Mouse (Mus musculus) v-Abl transformed pro-B cells (cell line): ENCODE results near the gene 1110051M20Rik.

Experiments
- in situ Hi-C, 2 experiments: fragments of 400-800 bp; cut with MboI; formaldehyde crosslinking; loops; one replicate each; pipeline ENCODE4 v1.15.1; 2025; ENCODE audit not compliant: unreplicated experiment in 2 of 2

Gene 1110051M20Rik

GRCm38 (mm10) chr2:91278749-91279371, 165.6 kb downstream of the 1110051M20Rik start:
- in situ Hi-C loops = loop anchor here in 1 of 2 experiments (25.0 kb wide), 1 partner anchor 633 kb away; no protein-coding TSS in a partner anchor

DNA sequence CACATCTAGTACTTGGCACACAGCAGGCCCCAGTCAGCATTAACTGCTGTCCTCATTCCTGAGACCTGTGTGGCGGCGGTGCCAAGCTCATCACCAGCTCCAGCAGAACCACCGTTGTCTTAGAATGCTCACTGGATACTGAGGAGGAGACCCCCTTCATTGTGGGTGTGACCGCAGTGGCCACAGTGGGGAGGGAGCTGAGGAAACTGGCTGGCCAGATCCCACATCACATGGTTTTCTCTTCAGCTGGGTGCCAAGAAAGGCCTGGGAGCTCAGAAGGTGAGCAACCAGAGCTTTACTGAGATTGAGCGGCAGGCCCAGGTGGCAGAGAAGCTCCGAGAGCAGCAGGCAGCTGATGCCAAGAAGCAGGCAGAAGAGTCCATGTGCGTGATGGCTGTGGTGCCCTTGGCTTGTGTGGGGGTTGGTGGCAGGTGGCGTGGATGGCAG, 174.8 kb downstream of the 1110051M20Rik start:
- in situ Hi-C loops = no loop called here

GRCm38 (mm10) chr2:91268706-91269105, 175.8 kb downstream of the 1110051M20Rik start:
- in situ Hi-C loops = no loop called here

DNA sequence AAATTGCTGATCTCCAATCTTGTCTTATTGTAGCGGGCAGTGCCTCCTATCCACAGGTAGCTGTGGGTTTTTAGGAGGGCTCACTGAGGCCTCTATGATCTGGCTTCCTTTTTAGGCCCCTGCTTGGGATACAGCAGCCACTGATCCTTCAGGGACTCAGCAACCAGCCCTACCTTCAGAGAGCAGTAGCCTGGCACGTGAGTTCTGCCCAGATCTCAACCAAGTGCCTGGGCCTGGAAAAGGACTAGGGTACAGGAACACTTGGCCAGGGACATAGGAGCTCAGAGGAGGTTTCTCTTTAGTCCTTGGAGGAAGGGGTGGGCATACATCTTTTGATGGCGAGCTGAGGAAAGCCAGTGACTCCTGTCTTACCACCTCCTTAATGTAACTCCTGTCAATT, 176.5 kb downstream of the 1110051M20Rik start:
- in situ Hi-C loops = no loop called here

- in situ Hi-C loops = no loop called here
Observed at GRCm38 (mm10) chr2:91264711-91265681, 179.5 kb downstream of the 1110051M20Rik start, which contains the start of gene Arfgap2. Gene Arfgap2 (plus strand): TSS chr2:91264974.

GRCm38 (mm10) chr2:91263692-91264660, 180.5 kb downstream of the 1110051M20Rik start:
- in situ Hi-C loops = no loop called here

DNA sequence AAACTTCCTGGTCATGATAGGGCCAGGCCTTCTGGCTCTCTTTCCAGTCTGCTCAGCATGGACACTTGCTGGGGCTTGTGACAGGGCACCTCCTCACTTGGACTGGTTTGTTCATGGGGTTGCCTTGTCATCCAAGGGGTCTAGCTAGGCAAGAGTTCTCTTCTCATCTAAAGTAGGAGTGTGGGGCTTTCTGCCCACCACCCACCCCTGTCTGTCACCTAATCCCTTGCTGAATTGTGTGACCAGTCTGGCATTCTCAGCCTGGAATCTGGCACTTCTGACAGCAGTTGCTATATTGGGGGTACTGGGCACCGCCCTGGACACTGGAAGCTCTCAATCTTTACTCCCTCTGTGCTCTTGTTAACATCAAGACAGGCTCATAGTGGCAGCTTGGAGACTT, 185.0 kb downstream of the 1110051M20Rik start:
- in situ Hi-C loops = no loop called here

- in situ Hi-C loops = no loop called here
Observed at GRCm38 (mm10) chr2:91258830-91259229, 185.7 kb downstream of the 1110051M20Rik start.

DNA sequence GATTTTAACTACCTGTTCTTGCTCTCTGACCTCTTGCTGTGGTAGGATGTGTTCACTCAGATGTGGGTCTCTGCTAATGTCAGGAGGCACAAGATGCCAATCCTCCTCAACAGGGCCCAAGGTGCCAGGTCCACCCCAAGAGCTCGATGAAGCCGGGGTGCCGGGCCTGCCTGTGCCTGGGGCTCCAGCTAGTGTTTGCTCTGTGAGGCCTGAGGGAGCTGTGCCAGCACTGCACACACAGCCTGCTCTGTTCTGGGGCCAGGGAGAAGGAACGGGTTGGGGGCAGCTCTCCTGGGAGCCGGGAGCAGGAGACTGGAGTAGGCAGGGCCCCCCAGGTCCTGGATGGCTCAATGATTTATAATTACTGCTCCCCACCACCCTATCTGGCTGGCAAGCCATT, 186.4 kb downstream of the 1110051M20Rik start:
- in situ Hi-C loops = no loop called here

DNA sequence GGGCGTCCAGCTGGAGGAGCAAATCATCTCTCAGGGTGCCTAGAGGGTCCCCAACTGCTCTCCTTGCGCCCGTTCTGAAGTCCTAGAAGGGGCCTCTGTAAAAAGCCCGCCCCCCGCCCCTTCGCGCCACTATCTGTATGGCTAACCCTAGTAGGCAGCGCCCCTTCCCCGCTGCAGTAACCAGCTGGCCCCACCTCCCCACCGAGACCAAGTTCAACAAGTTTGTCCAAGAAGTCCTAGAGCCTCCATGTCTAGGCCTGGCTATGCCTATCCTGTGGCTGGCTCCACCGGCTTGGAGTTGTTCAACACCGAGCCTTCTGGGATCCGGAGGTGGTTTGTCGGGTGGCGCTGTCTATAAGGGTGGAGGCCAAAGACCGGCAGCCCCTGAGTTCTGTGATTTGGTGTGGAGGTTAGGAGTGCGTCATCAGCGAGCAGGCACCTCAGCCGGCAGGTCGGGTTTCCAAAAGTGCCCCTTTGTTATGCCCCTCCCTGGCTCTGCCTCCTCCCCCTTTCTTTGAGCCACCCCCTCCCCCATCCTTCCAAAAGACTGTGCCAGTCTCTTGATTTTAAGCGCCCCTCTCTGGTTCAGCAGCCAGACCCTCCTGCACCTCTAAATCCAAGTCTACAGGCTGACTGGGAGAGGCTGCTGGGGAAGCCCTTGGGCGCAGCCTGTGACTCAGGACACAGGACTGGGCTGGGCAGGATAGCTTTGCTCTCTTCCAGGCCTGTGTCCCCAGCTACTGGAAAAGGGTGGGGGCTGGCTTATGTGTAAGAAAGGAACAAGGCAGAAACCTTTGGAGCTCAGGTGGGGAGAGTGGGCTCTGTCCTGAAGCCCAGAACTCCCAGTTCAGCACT, 187.2 kb downstream of the 1110051M20Rik start:
- in situ Hi-C loops = no loop called here

DNA sequence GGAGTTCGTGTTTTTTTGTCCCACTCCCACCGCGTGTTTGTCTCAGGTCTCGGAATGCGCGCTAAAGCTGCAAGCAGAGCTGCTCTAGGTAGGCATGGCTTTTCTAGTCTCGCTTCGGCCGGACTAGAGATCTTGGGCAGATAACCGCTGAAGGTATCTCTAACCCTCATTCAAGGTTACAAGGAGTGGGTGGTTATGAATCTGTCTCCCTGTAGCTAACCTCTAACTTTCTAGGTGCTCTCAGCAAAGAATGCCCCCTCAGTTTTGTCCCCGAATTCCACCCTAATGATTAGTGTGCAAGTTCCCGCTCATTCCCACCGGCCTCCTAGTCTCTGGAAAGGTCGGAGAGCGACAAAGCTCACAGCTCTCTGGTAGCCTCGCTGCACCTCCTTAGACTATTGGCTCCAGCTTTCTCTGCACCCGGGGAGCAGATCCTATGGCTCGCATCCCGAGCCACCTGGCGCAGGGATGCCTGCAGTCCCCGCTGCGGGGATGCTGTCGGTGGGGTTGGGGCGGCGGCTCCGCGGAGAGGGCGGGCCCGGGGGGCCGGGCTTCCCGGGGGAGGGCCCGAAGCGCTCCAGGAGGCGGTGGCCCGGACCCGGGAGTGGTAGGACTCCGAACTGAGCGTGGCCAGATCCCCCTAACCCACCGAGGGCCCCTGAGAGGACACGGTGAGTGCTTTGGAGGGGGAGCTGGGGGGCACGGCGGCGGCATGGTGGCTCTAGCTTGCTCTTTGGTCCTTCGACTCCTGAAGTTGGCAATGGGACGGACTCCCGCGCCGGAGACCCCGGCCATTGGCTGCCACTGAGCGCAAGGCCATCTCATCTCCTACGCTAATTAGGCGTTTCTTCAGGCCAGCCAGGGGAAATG, 188.0 kb downstream of the 1110051M20Rik start:
- in situ Hi-C loops = no loop called here

DNA sequence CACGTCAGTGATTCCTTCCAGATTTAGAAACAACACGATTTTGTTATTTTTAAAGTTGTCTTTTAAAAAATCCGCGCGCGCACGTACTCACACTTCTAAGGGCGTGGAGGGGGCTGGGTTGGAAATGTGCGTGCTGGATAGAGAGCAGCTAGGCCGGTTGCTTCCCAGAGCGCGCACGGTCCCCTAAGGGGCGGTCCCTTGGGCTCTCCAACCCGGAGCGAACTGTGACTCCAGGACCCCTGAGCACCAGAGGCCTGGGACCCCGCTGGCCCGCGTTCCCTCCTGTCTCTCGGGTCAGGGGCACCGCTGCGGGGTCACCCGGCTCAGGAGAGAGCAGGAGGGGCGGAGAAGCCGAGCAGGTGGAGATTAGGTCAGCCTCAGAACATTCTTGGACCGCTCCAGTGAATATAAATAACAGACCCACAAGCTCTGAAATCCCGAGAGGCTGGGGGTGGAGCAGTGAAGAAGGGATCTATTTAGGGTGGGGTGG, 188.8 kb downstream of the 1110051M20Rik start, which contains the start of gene Pacsin3:
Pacsin3 (plus strand) TSS at position 294 of the 490 bp plus-strand sequence.
- in situ Hi-C loops = no loop called here

GRCm38 (mm10) chr2:91254725-91255380, 189.7 kb downstream of the 1110051M20Rik start:
- in situ Hi-C loops = no loop called here

- in situ Hi-C loops = no loop called here
Observed at GRCm38 (mm10) chr2:91252512-91252911, 192.0 kb downstream of the 1110051M20Rik start.

DNA sequence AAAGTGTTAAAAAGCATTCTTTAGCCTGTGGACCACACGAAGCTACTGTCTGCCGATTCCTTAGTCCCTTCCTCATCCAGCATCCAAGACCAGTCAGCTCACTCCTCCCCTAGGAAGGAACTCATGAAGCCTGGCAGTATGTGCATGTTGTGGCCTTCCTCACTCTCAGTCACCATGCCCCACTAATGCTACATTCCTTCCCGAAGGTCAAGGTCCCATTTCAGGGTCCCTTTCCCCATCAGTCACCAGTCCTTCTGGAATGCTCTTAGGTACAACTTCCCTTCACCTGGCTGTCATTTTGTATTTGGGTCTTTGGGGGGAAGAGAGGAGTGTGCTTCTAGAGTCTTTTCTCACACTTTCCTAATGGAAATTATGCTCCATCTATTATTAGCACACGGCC, 192.5 kb downstream of the 1110051M20Rik start:
- in situ Hi-C loops = no loop called here

- in situ Hi-C loops = no loop called here
Observed at GRCm38 (mm10) chr2:91248366-91248765, 196.1 kb downstream of the 1110051M20Rik start.

DNA sequence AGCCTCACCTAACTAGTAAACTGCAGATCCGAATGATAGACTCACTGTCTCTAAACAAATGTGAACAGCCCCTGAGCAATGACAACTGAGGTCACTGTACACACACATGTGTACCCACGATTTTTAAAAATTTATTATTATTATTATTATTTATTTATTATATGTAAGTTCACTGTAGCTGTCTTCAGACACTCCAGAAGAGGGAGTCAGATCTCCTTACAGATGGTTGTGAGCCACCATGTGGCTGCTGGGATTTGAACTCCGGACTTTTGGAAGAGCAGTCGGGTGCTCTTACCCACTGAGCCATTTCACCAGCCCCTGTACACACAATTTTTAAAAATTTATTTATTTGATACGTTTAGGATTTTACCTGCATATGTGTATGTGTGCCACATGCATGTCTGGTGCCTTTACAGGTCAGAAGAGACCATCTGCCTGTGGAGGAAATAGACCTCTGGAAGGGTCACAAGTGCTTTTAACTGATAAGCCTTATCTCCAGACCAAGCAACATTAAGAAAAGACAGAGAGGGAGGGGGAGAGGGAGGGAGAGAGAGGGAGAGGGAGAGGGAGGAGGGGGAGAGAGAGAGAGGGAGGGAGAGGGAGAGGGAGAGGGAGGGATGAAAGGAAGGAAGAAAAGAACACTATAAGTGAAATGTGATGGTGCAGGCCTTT, 199.8 kb downstream of the 1110051M20Rik start:
- in situ Hi-C loops = no loop called here
